Mouse (Mus musculus) forebrain, postnatal 0 days (tissue): ENCODE results near the gene Sav1. TPM values are rescaled to one million over a fixed set of nuclear protein-coding genes. Genes with fewer than 3 reads are reported as not detected.
A peak's percentile ranks its signal among the peaks of the same experiment; 100 is the strongest.

Experiments used
- ATAC-seq: fragments of 200-750 bp; cut with Nextera tagmentation; 2 replicates; pipeline ENCODE4 v1.8.0; 2017; ENCODE audit warnings: mild to moderate bottlenecking, moderate library complexity
- DNase-seq: peaks from one replicate; pipeline ENCODE4 v3.0.0-alpha.2; 2015
- H3K27ac ChIP-seq: fragments of 300-500 bp; sonication (generic); 2 replicates; pipeline ENCODE4 v1.5.1; 2014; ENCODE audit warnings: low read depth, mild to moderate bottlenecking, antibody characterized with exemption, low read length, moderate library complexity, mixed read lengths
- H3K27me3 ChIP-seq: fragments of 300-500 bp; sonication (generic); 2 replicates; pipeline ENCODE4 v1.6.1; 2014; ENCODE audit warnings: mild to moderate bottlenecking, low read length, mixed read lengths; ENCODE audit not compliant: insufficient read depth
- H3K36me3 ChIP-seq: fragments of 300-500 bp; sonication (generic); 2 replicates; pipeline ENCODE4 v1.6.1; 2014; ENCODE audit warnings: mild to moderate bottlenecking, moderate library complexity; ENCODE audit not compliant: insufficient read depth
- H3K4me1 ChIP-seq: fragments of 300-500 bp; sonication (generic); 2 replicates; pipeline ENCODE4 v1.6.1; 2014; ENCODE audit warnings: antibody characterized with exemption; ENCODE audit not compliant: insufficient read depth
- H3K4me2 ChIP-seq: fragments of 300-500 bp; sonication (generic); 2 replicates; pipeline ENCODE4 v1.6.1; 2014; ENCODE audit warnings: low read depth, mild to moderate bottlenecking, moderate library complexity
- H3K4me3 ChIP-seq: fragments of 300-500 bp; sonication (generic); 2 replicates; pipeline ENCODE4 v1.5.1; 2014; ENCODE audit warnings: low read depth, low read length, mixed read lengths
- H3K9ac ChIP-seq: fragments of 300-500 bp; sonication (generic); 2 replicates; pipeline ENCODE4 v1.6.1; 2014; ENCODE audit warnings: mild to moderate bottlenecking
- H3K9me3 ChIP-seq: fragments of 300-500 bp; sonication (generic); 2 replicates; pipeline ENCODE4 v1.6.1; 2016; ENCODE audit warnings: low read length
- CTCF ChIP-seq: sonication (generic); IDR thresholded peaks from 2 replicates; pipeline ENCODE4 v1.5.1; 2016; ENCODE audit warnings: antibody characterized with exemption, control low read depth, low read depth
- WGBS: fragments of 180-500 bp; shearing (Covaris S2); extraction: QIAGEN DNeasy Blood & Tissue Kit; methylation state at CpG from one replicate; pipeline ENCODE4 v1.1.7; 2014; 5-methylcytosine and 5-hydroxymethylcytosine counted together
- polyA plus RNA-seq: library from polyadenylated mRNA; unstranded; fragments of >200 nt; fragmentation: Nextera tagmentation; extraction: Ambion mirVana; gene quantifications from 2 replicates; pipeline ENCODE4 v1.2.1, GENCODE M21; 2015
- total RNA-seq: library from RNA; depleted of rRNA; stranded (reverse); fragments of >200 nt; gene quantifications from 2 replicates; pipeline ENCODE4 v1.2.3, GENCODE M21; 2014; rRNA removed

The Sav1 gene
- total and polyA plus RNA-seq, 2 experiments from 2014 or later: 2.5 to 21.7 TPM

GRCm38 (mm10) chr12:69926716-69927115 is 60.1 kb downstream of the Sav1 start:
- ATAC-seq: no peak
- H3K9me3 ChIP-seq: no peaks in the 10 kb centered on the region
- peaks cover 28% of the 10 kb centered on the region for H3K36me3 ChIP-seq
- no peak overlapping the region for H3K4me2 ChIP-seq
- no peaks in the 10 kb centered on the region for H3K27me3 ChIP-seq
- no peak for DNase-seq
- 56% methylated on average over 7 of the region's 7 CpGs for WGBS
- H3K4me3 ChIP-seq: no peak overlapping the region
- no peak overlapping the region for H3K27ac ChIP-seq
- H3K9ac ChIP-seq: no peak overlapping the region
- no peaks in the 10 kb centered on the region for H3K4me1 ChIP-seq
- no peak for TF ChIP-seq CTCF

DNA sequence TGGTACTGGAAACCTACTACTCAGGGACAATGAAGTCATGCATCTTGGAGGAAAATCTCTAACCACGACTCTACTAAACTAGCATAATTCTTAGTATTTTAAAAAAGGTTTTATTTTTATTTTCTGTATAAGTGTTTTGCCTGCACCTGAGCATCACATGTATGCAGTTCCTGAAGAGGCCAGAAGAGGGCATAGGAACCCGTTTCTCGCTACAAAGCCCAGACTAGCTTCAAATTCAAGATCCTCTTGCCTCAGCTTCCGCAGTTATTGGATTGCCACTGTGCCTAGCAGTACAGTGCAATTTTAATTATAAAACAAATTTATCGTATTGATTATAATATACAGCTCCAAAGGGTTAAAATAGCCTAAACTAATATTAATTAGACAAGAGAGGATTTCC is 62.8 kb downstream of the Sav1 start:
- no peak overlapping the region for H3K27ac ChIP-seq
- DNase-seq (peak; percentile 70), ATAC-seq (peak; percentile 25; the same call in 1 of the 2 replicates)
- no peak overlapping the region for H3K4me2 ChIP-seq
- peak; percentile 69 for TF ChIP-seq CTCF
- H3K27me3 ChIP-seq: no peaks in the 10 kb centered on the region
- no peaks in the 10 kb centered on the region for H3K9me3 ChIP-seq
- peaks cover 16% of the 10 kb centered on the region for H3K36me3 ChIP-seq
- no peak overlapping the region for H3K9ac ChIP-seq
- H3K4me1 ChIP-seq: no peaks in the 10 kb centered on the region
- no peak overlapping the region for H3K4me3 ChIP-seq
- 16% methylated on average over 5 of the region's 5 CpGs for WGBS

DNA sequence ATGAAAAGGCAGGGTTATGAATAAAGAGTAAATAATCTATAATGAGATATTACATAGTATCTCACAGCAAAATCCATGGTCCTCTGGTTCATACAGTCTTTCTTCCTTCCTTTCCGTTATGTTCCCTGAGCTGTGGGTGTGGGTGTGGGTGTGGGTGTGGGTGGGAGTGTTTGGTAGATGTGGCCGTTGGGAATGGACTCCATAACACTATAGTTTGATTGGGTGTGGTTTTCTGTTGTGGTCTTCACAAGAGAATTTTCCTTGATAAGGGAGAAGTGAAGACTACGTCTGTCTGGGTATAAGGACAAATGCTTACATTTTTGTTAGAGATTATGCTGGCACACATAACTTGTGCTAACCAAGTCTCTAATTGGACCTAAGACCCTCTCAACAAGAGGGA is 63.2 kb downstream of the Sav1 start:
- no peaks in the 10 kb centered on the region for H3K27me3 ChIP-seq
- H3K27ac ChIP-seq: no peak overlapping the region
- WGBS: 64% methylated on average over 3 of the region's 3 CpGs
- peaks cover 16% of the 10 kb centered on the region for H3K36me3 ChIP-seq
- ATAC-seq (no peak), DNase-seq (no peak)
- H3K9me3 ChIP-seq: no peaks in the 10 kb centered on the region
- H3K4me3 ChIP-seq: no peak overlapping the region
- no peak for TF ChIP-seq CTCF
- H3K4me2 ChIP-seq: no peak overlapping the region
- no peak overlapping the region for H3K9ac ChIP-seq
- H3K4me1 ChIP-seq: no peaks in the 10 kb centered on the region

DNA sequence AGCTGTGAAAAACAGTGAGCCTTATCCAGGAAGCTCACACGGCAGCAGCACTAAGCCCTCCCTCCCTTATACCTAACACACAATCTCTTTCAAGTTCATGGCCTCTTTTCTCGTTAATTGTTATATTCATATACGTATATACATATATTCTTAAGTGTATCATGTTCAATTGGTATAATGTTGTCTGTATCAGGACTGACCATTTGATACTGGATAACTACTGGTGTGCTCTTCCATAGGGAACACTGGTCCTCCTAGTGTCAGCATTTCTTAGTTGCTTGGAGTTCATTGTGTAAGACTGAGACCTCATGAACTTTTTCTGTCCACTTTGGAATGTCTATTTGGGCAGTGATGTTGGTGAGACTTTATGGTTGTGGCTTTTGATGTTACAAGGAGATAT is 63.7 kb downstream of the Sav1 start:
- Histone ChIP-seq H3K4me3 (no peak overlapping the region), H3K4me2 (no peak overlapping the region), H3K4me1 (no peaks in the 10 kb centered on the region), H3K27me3 (no peaks in the 10 kb centered on the region), H3K9ac (no peak overlapping the region), H3K27ac (no peak overlapping the region), H3K36me3 (peaks cover 16% of the 10 kb centered on the region), H3K9me3 (no peaks in the 10 kb centered on the region)
- ATAC-seq: no peak
- DNase-seq: no peak
- WGBS: 83% methylated on average over 3 of the region's 3 CpGs
- no peak for TF ChIP-seq CTCF

DNA sequence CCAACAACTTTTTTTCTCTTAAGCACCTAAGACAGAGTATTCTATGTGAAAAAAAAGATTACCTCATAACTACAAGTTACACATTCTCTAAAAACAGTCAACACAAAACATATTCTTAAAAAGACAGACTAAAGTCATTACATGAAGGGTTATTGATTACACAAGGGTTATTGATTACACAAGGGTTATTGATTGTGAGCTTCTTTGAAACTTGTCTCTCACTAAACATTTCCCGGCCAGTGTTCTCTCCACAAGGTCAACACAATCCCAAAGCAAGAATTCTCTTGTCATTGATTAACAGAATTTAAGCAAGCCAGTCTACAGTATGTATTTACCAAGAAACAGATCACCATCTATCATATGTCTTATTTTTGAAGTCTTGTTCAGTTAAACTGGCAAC is 64.7 kb downstream of the Sav1 start:
- Histone ChIP-seq H3K27me3 (no peaks in the 10 kb centered on the region), H3K36me3 (peaks cover 11% of the 10 kb centered on the region), H3K4me2 (no peak overlapping the region), H3K9ac (no peak overlapping the region), H3K4me1 (no peaks in the 10 kb centered on the region), H3K4me3 (no peak overlapping the region), H3K27ac (no peak overlapping the region), H3K9me3 (no peaks in the 10 kb centered on the region)
- no peak for TF ChIP-seq CTCF
- WGBS: 87% methylated on average over 1 of the region's 1 CpGs
- no peak for DNase-seq
- ATAC-seq: no peak

GRCm38 (mm10) chr12:69917870-69918269 is 68.9 kb downstream of the Sav1 start:
- ATAC-seq (no peak), DNase-seq (no peak)
- H3K27ac ChIP-seq: no peak overlapping the region
- H3K36me3 ChIP-seq: no peaks in the 10 kb centered on the region
- no peak overlapping the region for H3K4me2 ChIP-seq
- no peaks in the 10 kb centered on the region for H3K27me3 ChIP-seq
- TF ChIP-seq CTCF: no peak
- H3K4me3 ChIP-seq: no peak overlapping the region
- 71% methylated on average over 2 of the region's 2 CpGs for WGBS
- no peaks in the 10 kb centered on the region for H3K9me3 ChIP-seq
- H3K9ac ChIP-seq: no peak overlapping the region
- H3K4me1 ChIP-seq: no peaks in the 10 kb centered on the region

Other genes starting within 250 kb of the Sav1 start
- 30.8 and 35.7 TPM in 2 replicates for gene Cdkl1, start 195.7 kb downstream of the Sav1 start, total RNA-seq
- 13.7 and 16.9 TPM in 2 replicates for gene Cdkl1, start 195.7 kb downstream of the Sav1 start, polyA plus RNA-seq
- gene Atl1, start 94.4 kb downstream of the Sav1 start, total RNA-seq: 156 and 163 TPM in 2 replicates
- gene Atl1, start 94.4 kb downstream of the Sav1 start, polyA plus RNA-seq: 97.6 and 132 TPM in 2 replicates
- 46.8 and 47.6 TPM in 2 replicates for gene Map4k5, start 93.8 kb downstream of the Sav1 start, total RNA-seq
- 16.8 and 20.4 TPM in 2 replicates for gene Map4k5, start 93.8 kb downstream of the Sav1 start, polyA plus RNA-seq
- 28.4 and 36.9 TPM in 2 replicates for gene Nin, start 126.7 kb upstream of the Sav1 start, total RNA-seq
- gene Nin, start 126.7 kb upstream of the Sav1 start, polyA plus RNA-seq: 5.6 and 8.5 TPM in 2 replicates
- 0.08 TPM in 1 of 2 replicates, not detected in the other for gene Abhd12b, start 167.1 kb upstream of the Sav1 start, total RNA-seq
- 0.13 TPM in 1 of 2 replicates, not detected in the other for gene Abhd12b, start 167.1 kb upstream of the Sav1 start, polyA plus RNA-seq
- gene Pygl, start 244.5 kb upstream of the Sav1 start, total RNA-seq: 5.7 and 8.2 TPM in 2 replicates
- 5.6 and 6.3 TPM in 2 replicates for gene Pygl, start 244.5 kb upstream of the Sav1 start, polyA plus RNA-seq